Mouse (Mus musculus): ENCODE data around the gene Sergef. TPM values are rescaled to one million over a fixed set of nuclear protein-coding genes. Genes with fewer than 3 reads are reported as not detected.

Sergef gene
- polyA plus RNA-seq, 1 experiment from 2014 or later = 4.9 TPM

DNA sequence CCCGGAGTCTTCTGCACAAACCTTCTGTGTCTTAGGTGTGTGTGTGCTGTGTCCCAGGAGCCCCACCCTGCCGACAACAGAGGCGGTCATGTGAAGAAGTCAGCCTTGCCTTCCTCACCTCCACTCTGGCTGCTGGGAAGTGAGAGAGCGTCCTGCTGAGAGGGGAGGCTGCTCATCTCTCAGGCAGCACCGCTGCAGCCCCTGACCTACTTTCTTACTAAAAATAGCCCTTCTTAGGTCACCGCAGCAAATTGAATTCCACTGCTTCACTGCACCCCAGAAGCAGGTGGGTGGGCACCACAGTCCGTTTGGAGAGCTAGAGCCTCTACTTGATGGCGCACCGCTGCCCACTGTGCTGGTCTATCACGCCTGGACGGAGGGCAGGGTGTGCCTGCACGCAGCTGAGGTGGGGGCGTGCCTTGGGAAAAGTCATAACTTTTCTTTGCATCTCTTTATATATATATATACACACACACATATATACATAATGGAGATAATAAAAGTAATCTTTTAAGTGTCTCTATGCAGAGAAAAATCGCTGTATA, 147.4 kb downstream of the Sergef start:
- Histone ChIP-seq H3K4me1 (ENCODE audit: control insufficient read depth, low read depth, low read length) (no peaks in the 10 kb centered on the region), H3K4me2 (ENCODE audit: low read depth, low read length) (no peak overlapping the region), H3K27ac (ENCODE audit: low read length) (no peak overlapping the region), H3K27me3 (ENCODE audit: control insufficient read depth, insufficient read depth, low read depth, low read length) (no peaks in the 10 kb centered on the region), H3K9ac (ENCODE audit: low read depth, low read length) (no peak overlapping the region), H3K4me3 (ENCODE audit: low read depth, low read length) (no peak overlapping the region), H3K36me3 (ENCODE audit: control insufficient read depth, insufficient read depth) (no peaks in the 10 kb centered on the region), H3K9me3 (replicated peaks; ENCODE audit: control insufficient read depth, low read length) (no peaks in the 10 kb centered on the region)
- no peak for ATAC-seq (ENCODE audit: low read depth)
- 65% methylated on average over 14 of the region's 14 CpGs for WGBS (ENCODE audit: insufficient replicate concordance)

GRCm38 (mm10) chr7:46487354-46487753, 152.3 kb downstream of the Sergef start:
- Histone ChIP-seq H3K9me3 (replicated peaks; ENCODE audit: control insufficient read depth, low read length) (no peaks in the 10 kb centered on the region), H3K9ac (ENCODE audit: low read depth, low read length) (no peak overlapping the region), H3K4me1 (ENCODE audit: control insufficient read depth, low read depth, low read length) (no peaks in the 10 kb centered on the region), H3K27me3 (ENCODE audit: control insufficient read depth, insufficient read depth, low read depth, low read length) (no peaks in the 10 kb centered on the region), H3K4me3 (ENCODE audit: low read depth, low read length) (no peak overlapping the region), H3K4me2 (ENCODE audit: low read depth, low read length) (no peak overlapping the region), H3K36me3 (ENCODE audit: control insufficient read depth, insufficient read depth) (no peaks in the 10 kb centered on the region), H3K27ac (ENCODE audit: low read length) (no peak overlapping the region)
- 61% methylated on average over 4 of the region's 4 CpGs for WGBS (ENCODE audit: insufficient replicate concordance)
- no peak for ATAC-seq (ENCODE audit: low read depth)

DNA sequence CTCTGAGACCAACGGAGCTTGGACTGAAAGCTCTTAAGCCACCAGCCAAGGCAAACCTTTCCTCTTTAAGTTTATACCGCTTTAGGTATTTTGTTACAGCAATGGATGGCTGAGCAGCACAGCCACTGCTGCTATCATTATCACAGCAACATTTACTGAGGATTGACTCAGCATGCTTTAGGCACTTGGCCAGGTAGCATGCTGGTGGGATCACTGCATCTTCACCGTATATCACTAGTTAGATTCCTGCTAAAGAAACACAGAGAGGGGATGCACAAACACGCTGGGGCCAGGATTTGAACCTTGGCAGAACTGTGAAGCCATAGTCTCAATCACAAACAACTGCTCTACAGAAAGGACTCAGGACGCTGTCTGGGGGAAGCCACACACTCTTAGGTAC, 152.8 kb downstream of the Sergef start:
- no peaks in the 10 kb centered on the region for H3K36me3 ChIP-seq (ENCODE audit: control insufficient read depth, insufficient read depth)

DNA sequence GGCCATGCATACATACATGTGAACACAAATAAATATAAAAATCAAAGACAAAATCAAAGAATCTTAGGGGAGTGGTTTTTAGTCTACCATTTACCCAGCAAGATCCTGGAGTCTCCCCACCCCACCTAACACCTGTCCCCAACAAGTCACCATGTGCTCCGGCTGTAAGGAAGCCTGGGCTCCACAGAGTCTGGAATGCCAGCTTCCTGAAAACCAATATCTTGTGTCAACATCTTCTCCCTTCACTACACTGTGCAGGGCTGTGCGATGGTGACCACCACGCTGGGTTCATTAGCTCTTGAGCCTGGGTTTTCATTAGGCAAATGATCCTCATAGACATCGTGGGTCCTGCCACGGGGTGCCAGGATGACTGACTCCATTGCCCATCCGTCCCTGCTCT, 155.4 kb downstream of the Sergef start:
- no peak overlapping the region for H3K4me3 ChIP-seq (ENCODE audit: low read depth, low read length)
- H3K36me3 ChIP-seq (ENCODE audit: control insufficient read depth, insufficient read depth) = no peaks in the 10 kb centered on the region
- H3K4me1 ChIP-seq (ENCODE audit: control insufficient read depth, low read depth, low read length) = no peaks in the 10 kb centered on the region; the same call in 1 of the 2 replicates
- no peak for ATAC-seq (ENCODE audit: low read depth)
- no peak overlapping the region for H3K9ac ChIP-seq (ENCODE audit: low read depth, low read length)
- WGBS (ENCODE audit: insufficient replicate concordance) = 58% methylated on average over 6 of the region's 6 CpGs
- H3K4me2 ChIP-seq (ENCODE audit: low read depth, low read length) = no peak overlapping the region
- H3K27me3 ChIP-seq (ENCODE audit: control insufficient read depth, insufficient read depth, low read depth, low read length) = no peaks in the 10 kb centered on the region
- no peak overlapping the region for H3K27ac ChIP-seq (ENCODE audit: low read length)
- H3K9me3 ChIP-seq (replicated peaks; ENCODE audit: control insufficient read depth, low read length) = no peaks in the 10 kb centered on the region

More for the DNA sequence above, 152.8 kb downstream of the Sergef start:
- Histone ChIP-seq H3K4me1 (ENCODE audit: control insufficient read depth, low read depth, low read length) (no peaks in the 10 kb centered on the region; the same call in 1 of the 2 replicates), H3K27ac (ENCODE audit: low read length) (no peak overlapping the region), H3K9me3 (replicated peaks; ENCODE audit: control insufficient read depth, low read length) (no peaks in the 10 kb centered on the region), H3K27me3 (ENCODE audit: control insufficient read depth, insufficient read depth, low read depth, low read length) (no peaks in the 10 kb centered on the region), H3K4me3 (ENCODE audit: low read depth, low read length) (no peak overlapping the region), H3K9ac (ENCODE audit: low read depth, low read length) (no peak overlapping the region), H3K4me2 (ENCODE audit: low read depth, low read length) (no peak overlapping the region)
- 68% methylated on average over 5 of the region's 5 CpGs for WGBS (ENCODE audit: insufficient replicate concordance)
- ATAC-seq (ENCODE audit: low read depth) = no peak

GRCm38 (mm10) chr7:46483050-46483449, 156.6 kb downstream of the Sergef start:
- ATAC-seq (ENCODE audit: low read depth) = no peak
- Histone ChIP-seq H3K9ac (ENCODE audit: low read depth, low read length) (no peak overlapping the region), H3K4me3 (ENCODE audit: low read depth, low read length) (no peak overlapping the region), H3K4me1 (ENCODE audit: control insufficient read depth, low read depth, low read length) (no peaks in the 10 kb centered on the region; the same call in 1 of the 2 replicates), H3K27me3 (ENCODE audit: control insufficient read depth, insufficient read depth, low read depth, low read length) (no peaks in the 10 kb centered on the region), H3K36me3 (ENCODE audit: control insufficient read depth, insufficient read depth) (no peaks in the 10 kb centered on the region), H3K27ac (ENCODE audit: low read length) (no peak overlapping the region), H3K4me2 (ENCODE audit: low read depth, low read length) (no peak overlapping the region), H3K9me3 (replicated peaks; ENCODE audit: control insufficient read depth, low read length) (no peaks in the 10 kb centered on the region)
- 68% methylated on average over 10 of the region's 10 CpGs for WGBS (ENCODE audit: insufficient replicate concordance)

- no peak overlapping the region for H3K27ac ChIP-seq (ENCODE audit: low read length)
- no peaks in the 10 kb centered on the region for H3K27me3 ChIP-seq (ENCODE audit: control insufficient read depth, insufficient read depth, low read depth, low read length)
- ATAC-seq (ENCODE audit: low read depth) = no peak
- H3K9me3 ChIP-seq (replicated peaks; ENCODE audit: control insufficient read depth, low read length) = no peaks in the 10 kb centered on the region
- no peaks in the 10 kb centered on the region; the same call in 1 of the 2 replicates for H3K4me1 ChIP-seq (ENCODE audit: control insufficient read depth, low read depth, low read length)
- no peak overlapping the region for H3K4me3 ChIP-seq (ENCODE audit: low read depth, low read length)
- 30% methylated on average over 2 of the region's 2 CpGs for WGBS (ENCODE audit: insufficient replicate concordance)
- H3K36me3 ChIP-seq (ENCODE audit: control insufficient read depth, insufficient read depth) = no peaks in the 10 kb centered on the region
- H3K4me2 ChIP-seq (ENCODE audit: low read depth, low read length) = no peak overlapping the region
- no peak overlapping the region for H3K9ac ChIP-seq (ENCODE audit: low read depth, low read length)
Measured at GRCm38 (mm10) chr7:46482099-46482531, 157.5 kb downstream of the Sergef start.

DNA sequence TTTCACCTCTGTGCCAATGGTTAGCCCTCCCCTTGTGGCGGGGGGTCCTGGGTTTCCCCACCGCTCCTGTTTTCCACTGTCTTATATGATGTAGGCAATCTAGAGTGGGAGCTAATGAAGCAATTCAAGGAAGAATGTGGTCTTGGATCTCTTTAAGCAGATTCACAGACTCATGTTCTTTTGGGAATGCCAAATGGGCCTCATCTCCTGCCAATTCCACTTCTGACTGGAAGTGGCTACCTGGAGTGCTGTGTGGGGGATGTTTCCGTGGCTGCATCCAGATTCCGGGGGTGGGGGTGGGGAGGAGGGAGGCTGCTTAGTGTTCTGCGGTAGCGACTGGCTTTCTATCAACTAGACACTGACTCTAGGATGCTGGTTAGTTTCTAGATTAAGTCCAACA, 159.8 kb downstream of the Sergef start:
- Histone ChIP-seq H3K9ac (ENCODE audit: low read depth, low read length) (no peak overlapping the region), H3K27ac (ENCODE audit: low read length) (no peak overlapping the region), H3K4me2 (ENCODE audit: low read depth, low read length) (no peak overlapping the region), H3K9me3 (replicated peaks; ENCODE audit: control insufficient read depth, low read length) (no peaks in the 10 kb centered on the region), H3K36me3 (ENCODE audit: control insufficient read depth, insufficient read depth) (no peaks in the 10 kb centered on the region), H3K27me3 (ENCODE audit: control insufficient read depth, insufficient read depth, low read depth, low read length) (no peaks in the 10 kb centered on the region), H3K4me1 (ENCODE audit: control insufficient read depth, low read depth, low read length) (no peaks in the 10 kb centered on the region; the same call in 1 of the 2 replicates), H3K4me3 (ENCODE audit: low read depth, low read length) (no peak overlapping the region)
- 51% methylated on average over 6 of the region's 6 CpGs for WGBS (ENCODE audit: insufficient replicate concordance)
- no peak for ATAC-seq (ENCODE audit: low read depth)

DNA sequence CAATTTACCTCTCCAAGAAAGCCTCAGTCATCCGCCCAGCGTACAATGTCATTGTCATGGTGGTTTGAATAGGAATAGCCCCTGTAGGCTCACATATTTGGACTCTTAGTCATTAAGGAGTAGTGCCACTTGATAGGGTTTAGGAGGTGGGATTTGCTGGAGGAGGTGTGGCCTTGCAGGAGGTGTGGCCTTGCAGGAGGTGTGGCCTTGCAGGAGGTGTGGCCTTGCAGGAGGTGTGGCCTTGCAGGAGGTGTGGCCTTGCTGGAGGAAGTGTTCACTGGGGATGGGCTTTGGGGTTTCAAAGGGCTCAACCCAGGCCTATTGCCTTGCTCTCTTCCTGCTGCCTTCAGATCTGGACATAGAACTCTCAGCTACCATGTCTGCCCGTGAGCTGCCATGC, 162.2 kb downstream of the Sergef start:
- H3K9me3 ChIP-seq (replicated peaks; ENCODE audit: control insufficient read depth, low read length) = no peaks in the 10 kb centered on the region
- H3K9ac ChIP-seq (ENCODE audit: low read depth, low read length) = no peak overlapping the region
- no peak overlapping the region for H3K4me3 ChIP-seq (ENCODE audit: low read depth, low read length)
- ATAC-seq (ENCODE audit: low read depth) = no peak
- no peak overlapping the region for H3K4me2 ChIP-seq (ENCODE audit: low read depth, low read length)
- no peaks in the 10 kb centered on the region for H3K27me3 ChIP-seq (ENCODE audit: control insufficient read depth, insufficient read depth, low read depth, low read length)
- no peaks in the 10 kb centered on the region; the same call in 1 of the 2 replicates for H3K4me1 ChIP-seq (ENCODE audit: control insufficient read depth, low read depth, low read length)
- H3K36me3 ChIP-seq (ENCODE audit: control insufficient read depth, insufficient read depth) = no peaks in the 10 kb centered on the region
- H3K27ac ChIP-seq (ENCODE audit: low read length) = no peak overlapping the region
- WGBS (ENCODE audit: insufficient replicate concordance) = 71% methylated on average over 3 of the region's 3 CpGs

GRCm38 (mm10) chr7:46475464-46475863, 164.1 kb downstream of the Sergef start:
- H3K27me3 ChIP-seq (ENCODE audit: control insufficient read depth, insufficient read depth, low read depth, low read length) = no peaks in the 10 kb centered on the region
- H3K4me1 ChIP-seq (ENCODE audit: control insufficient read depth, low read depth, low read length) = no peaks in the 10 kb centered on the region
- no peak overlapping the region for H3K4me2 ChIP-seq (ENCODE audit: low read depth, low read length)
- no peak overlapping the region for H3K9ac ChIP-seq (ENCODE audit: low read depth, low read length)
- H3K36me3 ChIP-seq (ENCODE audit: control insufficient read depth, insufficient read depth) = no peaks in the 10 kb centered on the region
- H3K9me3 ChIP-seq (replicated peaks; ENCODE audit: control insufficient read depth, low read length) = no peaks in the 10 kb centered on the region
- no peak overlapping the region for H3K27ac ChIP-seq (ENCODE audit: low read length)
- ATAC-seq (ENCODE audit: low read depth) = no peak
- WGBS (ENCODE audit: insufficient replicate concordance) = 65% methylated on average over 5 of the region's 5 CpGs
- no peak overlapping the region for H3K4me3 ChIP-seq (ENCODE audit: low read depth, low read length)

All from liver, embryonic 16.5 days (tissue).